Mouse (Mus musculus) bone marrow macrophage, adult 2 months (primary cell): ENCODE results near the gene Fblim1.

ENCODE experiments used
- CTCF ChIP-seq: IDR thresholded peaks from 2 replicates; pipeline ENCODE4 v1.5.1; 2012; ENCODE audit warnings: low read depth, mild to moderate bottlenecking, low read length, moderate library complexity
- POLR2A ChIP-seq: IDR thresholded peaks from 2 replicates; pipeline ENCODE4 v1.6.1; 2012; ENCODE audit warnings: mild to moderate bottlenecking, low read depth, low read length, borderline replicate concordance

DNA sequence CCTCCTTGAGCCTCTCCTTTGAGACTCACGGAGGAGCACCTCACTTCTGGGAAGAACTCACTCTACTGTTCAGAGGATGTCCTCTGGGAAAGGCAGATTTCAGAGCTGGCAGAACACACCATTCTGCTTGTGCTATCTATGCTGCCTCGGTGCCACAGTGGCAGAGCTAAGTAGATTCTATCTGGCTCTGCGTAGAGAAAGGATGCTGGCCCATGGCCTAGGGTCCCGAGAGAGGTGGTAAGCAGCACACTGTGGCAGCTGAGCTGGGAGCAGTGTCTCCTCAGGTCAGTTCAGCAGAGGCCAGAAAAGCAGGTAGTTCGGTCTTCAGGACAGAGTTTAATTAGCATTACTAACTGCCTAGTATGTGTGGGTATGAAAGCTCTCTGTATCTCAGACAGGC lies 42.4 kb upstream of the Fblim1 start:
- TF ChIP-seq POLR2A (no peak), CTCF (no peak)
